Mouse (Mus musculus): ENCODE data around the gene Kdm1a. TPM values are rescaled to one million over a fixed set of nuclear protein-coding genes. Genes with fewer than 3 reads are reported as not detected.

Gene Kdm1a
- polyA plus RNA-seq (2016; fragmentation: Nextera tagmentation; extraction: Ambion mirVana), result 46.4 and 48.3 TPM in 2 replicates

DNA sequence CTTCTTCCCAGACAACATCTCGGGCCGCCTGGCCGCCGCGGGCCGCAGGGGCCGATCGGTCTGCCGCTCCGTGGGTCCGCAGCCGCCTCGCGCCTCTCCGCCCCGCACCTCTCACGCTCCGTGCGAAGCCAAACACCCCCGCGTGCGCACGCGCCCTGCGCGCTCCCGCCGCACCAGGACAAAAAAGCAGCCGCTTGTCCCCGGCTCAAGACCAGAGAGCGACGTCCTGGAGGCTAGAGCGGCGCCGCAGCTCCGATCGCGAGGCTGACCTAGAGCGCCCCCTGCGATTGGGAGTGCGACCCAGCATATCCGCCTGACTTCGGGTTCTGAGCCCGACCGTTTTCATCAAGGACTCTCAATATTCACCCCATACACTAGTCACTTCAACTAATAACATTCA, at the start of gene Kdm1a:
TSS of gene Kdm1a (minus strand) at position 156 of the 400 bp plus-strand sequence.
- H3K27ac ChIP-seq (ENCODE audit: poor library complexity, severe bottlenecking), result peak within 1 kb of the TSS; percentile 83
- H3K4me2 ChIP-seq, result peak within 1 kb of the TSS; percentile 71
- no peaks in the 10 kb centered on the region for H3K36me3 ChIP-seq
- WGBS, result under 1% methylated on average over 45 of the region's 45 CpGs
- H3K9me3 ChIP-seq (replicated peaks), result no peaks in the 10 kb centered on the region
- H3K4me1 ChIP-seq (replicated peaks), result peaks cover 19% of the 10 kb centered on the region
- no peaks in the 10 kb centered on the region for H3K27me3 ChIP-seq (replicated peaks)
- peak; percentile 87 for ATAC-seq (ENCODE audit: insufficient number of reproducible peaks, low FRiP score)
- peak within 1 kb of the TSS; percentile 97 for H3K4me3 ChIP-seq
- peak within 1 kb of the TSS; percentile 100 for H3K9ac ChIP-seq

DNA sequence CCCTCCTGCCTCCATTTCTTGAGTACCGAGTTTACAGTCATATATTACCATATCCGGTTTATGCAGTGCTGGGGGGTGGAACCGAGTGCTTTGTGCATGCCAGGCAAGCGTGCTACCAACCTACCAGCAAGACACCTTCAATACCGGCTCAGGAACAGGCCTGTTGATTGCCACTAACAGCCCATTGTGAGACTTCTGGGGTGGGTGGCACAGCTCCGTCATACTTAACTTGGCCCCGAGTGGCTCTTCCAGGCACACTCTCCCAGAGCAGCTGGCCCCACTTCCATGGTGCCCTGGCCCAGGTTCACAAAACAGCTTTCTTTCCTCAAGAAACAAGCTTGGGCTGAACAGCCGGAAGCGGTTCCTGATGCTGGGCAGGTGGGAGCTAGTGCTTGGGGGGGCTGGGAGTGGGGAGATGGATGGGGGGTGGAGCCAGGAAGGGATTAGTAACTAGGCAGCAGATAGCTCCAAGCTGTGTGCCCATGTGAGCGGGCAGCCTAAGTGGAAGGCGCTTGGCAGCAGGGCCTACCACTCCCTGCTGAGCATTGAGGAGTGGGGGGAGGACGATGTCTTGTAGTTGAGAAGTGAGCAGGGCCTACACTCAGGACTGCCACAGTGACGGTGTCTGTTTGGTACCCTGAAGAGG, 49.5 kb upstream of the Kdm1a start:
- peaks cover 28% of the 10 kb centered on the region for H3K4me1 ChIP-seq (replicated peaks)
- peaks cover 2% of the 10 kb centered on the region; the same call in 1 of the 2 replicates for H3K9me3 ChIP-seq (replicated peaks)
- H3K36me3 ChIP-seq, result no peaks in the 10 kb centered on the region
- no peak overlapping the region for H3K4me2 ChIP-seq
- peak; percentile 10; the same call in 1 of the 2 replicates for ATAC-seq (ENCODE audit: insufficient number of reproducible peaks, low FRiP score)
- no peak overlapping the region for H3K4me3 ChIP-seq
- 0 out of 2 replicates have a peak overlapping the region, but pooled peaks have one; percentile 50 for H3K27ac ChIP-seq (ENCODE audit: poor library complexity, severe bottlenecking)
- no peak overlapping the region for H3K9ac ChIP-seq
- 75% methylated on average over 13 of the region's 13 CpGs for WGBS
- peaks cover 22% of the 10 kb centered on the region for H3K27me3 ChIP-seq (replicated peaks)

DNA sequence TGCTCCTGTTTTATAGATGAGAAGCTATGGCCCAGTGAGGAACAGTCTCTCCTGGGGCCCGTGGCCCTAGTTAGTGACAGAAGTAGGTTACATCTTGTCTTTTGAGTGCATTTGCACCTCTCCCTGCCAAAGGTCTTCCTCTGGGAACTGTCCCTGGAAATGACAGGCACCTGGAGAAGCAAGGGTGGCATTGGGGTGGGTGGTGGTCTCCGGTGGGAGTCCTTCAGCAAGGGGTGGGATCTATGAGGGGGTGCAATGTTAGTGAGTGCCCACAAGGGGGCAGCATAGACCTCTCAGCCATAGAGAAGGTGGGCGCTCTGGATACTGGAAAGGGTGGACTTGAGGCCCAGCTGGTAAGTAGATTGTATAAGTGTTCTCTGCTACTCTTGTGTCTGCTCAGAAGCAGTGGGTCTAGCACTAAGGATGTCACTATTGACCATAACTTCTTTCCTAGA, 48.9 kb upstream of the Kdm1a start:
- Histone ChIP-seq H3K9me3 (replicated peaks) (peaks cover 5% of the 10 kb centered on the region; the same call in 1 of the 2 replicates), H3K9ac (no peak overlapping the region), H3K4me3 (no peak overlapping the region), H3K4me2 (no peak overlapping the region), H3K36me3 (no peaks in the 10 kb centered on the region), H3K4me1 (replicated peaks) (peaks cover 28% of the 10 kb centered on the region), H3K27me3 (replicated peaks) (peaks cover 22% of the 10 kb centered on the region), H3K27ac (ENCODE audit: poor library complexity, severe bottlenecking) (no peak overlapping the region)
- ATAC-seq (ENCODE audit: insufficient number of reproducible peaks, low FRiP score), result no peak
- WGBS, result 60% methylated on average over 3 of the region's 3 CpGs

GRCm38 (mm10) chr4:136650261-136650660, 47.7 kb upstream of the Kdm1a start:
- Histone ChIP-seq H3K9me3 (replicated peaks) (peaks cover 5% of the 10 kb centered on the region; the same call in 1 of the 2 replicates), H3K9ac (no peak overlapping the region), H3K27ac (ENCODE audit: poor library complexity, severe bottlenecking) (no peak overlapping the region), H3K27me3 (replicated peaks) (peaks cover 16% of the 10 kb centered on the region), H3K4me3 (no peak overlapping the region), H3K4me2 (no peak overlapping the region), H3K4me1 (replicated peaks) (peaks cover 28% of the 10 kb centered on the region), H3K36me3 (no peaks in the 10 kb centered on the region)
- WGBS, result 83% methylated on average over 8 of the region's 8 CpGs
- ATAC-seq (ENCODE audit: insufficient number of reproducible peaks, low FRiP score), result no peak

- ATAC-seq (ENCODE audit: insufficient number of reproducible peaks, low FRiP score), result no peak
- 0 out of 2 replicates have a peak overlapping the region, but pooled peaks have one; percentile 5 for H3K4me3 ChIP-seq
- H3K36me3 ChIP-seq, result no peaks in the 10 kb centered on the region
- H3K9me3 ChIP-seq (replicated peaks), result peaks cover 5% of the 10 kb centered on the region; the same call in 1 of the 2 replicates
- peaks cover 16% of the 10 kb centered on the region for H3K27me3 ChIP-seq (replicated peaks)
- no peak overlapping the region for H3K27ac ChIP-seq (ENCODE audit: poor library complexity, severe bottlenecking)
- 0 out of 2 replicates have a peak overlapping the region, but pooled peaks have one; percentile 23 for H3K9ac ChIP-seq
- H3K4me2 ChIP-seq, result peak overlapping the region; percentile 56
- 26% methylated on average over 13 of the region's 13 CpGs for WGBS
- H3K4me1 ChIP-seq (replicated peaks), result peaks cover 28% of the 10 kb centered on the region
These were observed 47.1 kb upstream of the Kdm1a start for GRCm38 (mm10) chr4:136649480-136650196.

- Histone ChIP-seq H3K4me1 (replicated peaks) (peaks cover 28% of the 10 kb centered on the region), H3K4me2 (peak overlapping the region; percentile 56), H3K9ac (0 out of 2 replicates have a peak overlapping the region, but pooled peaks have one; percentile 23), H3K27me3 (replicated peaks) (peaks cover 16% of the 10 kb centered on the region), H3K36me3 (no peaks in the 10 kb centered on the region), H3K27ac (ENCODE audit: poor library complexity, severe bottlenecking) (no peak overlapping the region), H3K9me3 (replicated peaks) (peaks cover 5% of the 10 kb centered on the region; the same call in 1 of the 2 replicates), H3K4me3 (0 out of 2 replicates have a peak overlapping the region, but pooled peaks have one; percentile 5)
- no peak for ATAC-seq (ENCODE audit: insufficient number of reproducible peaks, low FRiP score)
- 10% methylated on average over 11 of the region's 11 CpGs for WGBS
These were observed 46.5 kb upstream of the Kdm1a start for GRCm38 (mm10) chr4:136648922-136649479.

DNA sequence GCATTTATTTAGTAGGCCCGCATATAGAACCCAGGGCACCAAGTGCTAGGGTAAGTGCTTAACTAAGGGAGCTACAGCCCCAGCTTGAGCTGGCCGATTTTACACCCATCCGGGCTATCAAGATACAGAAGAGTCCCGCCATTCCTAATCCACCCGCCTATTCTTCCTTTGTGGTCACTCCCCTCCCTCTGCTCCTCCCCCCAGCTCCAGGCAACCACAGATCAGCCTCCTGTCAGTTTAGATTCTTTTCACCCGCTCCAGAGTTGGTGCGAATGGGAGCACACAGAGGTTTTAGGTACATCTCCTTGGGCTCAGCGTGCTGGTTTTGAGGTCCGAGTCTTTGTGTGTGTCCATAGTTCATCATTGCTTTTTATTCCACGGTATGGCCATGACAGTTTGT, 36.4 kb upstream of the Kdm1a start:
- peaks cover 52% of the 10 kb centered on the region for H3K27me3 ChIP-seq (replicated peaks)
- ATAC-seq (ENCODE audit: insufficient number of reproducible peaks, low FRiP score), result no peak
- WGBS, result 9% methylated on average over 10 of the region's 10 CpGs

GRCm38 (mm10) chr4:136638230-136638750, 35.8 kb upstream of the Kdm1a start:
- Histone ChIP-seq H3K9ac (no peak overlapping the region; the same call in 1 of the 2 replicates), H3K36me3 (no peaks in the 10 kb centered on the region), H3K27me3 (replicated peaks) (peaks cover 52% of the 10 kb centered on the region), H3K27ac (ENCODE audit: poor library complexity, severe bottlenecking) (no peak overlapping the region), H3K4me3 (peak overlapping the region; percentile 54; the same call in 1 of the 2 replicates), H3K4me1 (replicated peaks) (peaks cover 20% of the 10 kb centered on the region), H3K9me3 (replicated peaks) (no peaks in the 10 kb centered on the region), H3K4me2 (peak overlapping the region; percentile 86; the same call in 1 of the 2 replicates)
- 28% methylated on average over 7 of the region's 7 CpGs for WGBS
- ATAC-seq (ENCODE audit: insufficient number of reproducible peaks, low FRiP score), result no peak; the same call in 1 of the 2 replicates

More for the DNA sequence above, 36.4 kb upstream of the Kdm1a start:
- Histone ChIP-seq H3K4me3 (no peak overlapping the region), H3K9me3 (replicated peaks) (no peaks in the 10 kb centered on the region), H3K4me1 (replicated peaks) (peaks cover 20% of the 10 kb centered on the region), H3K4me2 (peak overlapping the region; percentile 44), H3K9ac (no peak overlapping the region), H3K27ac (ENCODE audit: poor library complexity, severe bottlenecking) (no peak overlapping the region), H3K36me3 (no peaks in the 10 kb centered on the region)

DNA sequence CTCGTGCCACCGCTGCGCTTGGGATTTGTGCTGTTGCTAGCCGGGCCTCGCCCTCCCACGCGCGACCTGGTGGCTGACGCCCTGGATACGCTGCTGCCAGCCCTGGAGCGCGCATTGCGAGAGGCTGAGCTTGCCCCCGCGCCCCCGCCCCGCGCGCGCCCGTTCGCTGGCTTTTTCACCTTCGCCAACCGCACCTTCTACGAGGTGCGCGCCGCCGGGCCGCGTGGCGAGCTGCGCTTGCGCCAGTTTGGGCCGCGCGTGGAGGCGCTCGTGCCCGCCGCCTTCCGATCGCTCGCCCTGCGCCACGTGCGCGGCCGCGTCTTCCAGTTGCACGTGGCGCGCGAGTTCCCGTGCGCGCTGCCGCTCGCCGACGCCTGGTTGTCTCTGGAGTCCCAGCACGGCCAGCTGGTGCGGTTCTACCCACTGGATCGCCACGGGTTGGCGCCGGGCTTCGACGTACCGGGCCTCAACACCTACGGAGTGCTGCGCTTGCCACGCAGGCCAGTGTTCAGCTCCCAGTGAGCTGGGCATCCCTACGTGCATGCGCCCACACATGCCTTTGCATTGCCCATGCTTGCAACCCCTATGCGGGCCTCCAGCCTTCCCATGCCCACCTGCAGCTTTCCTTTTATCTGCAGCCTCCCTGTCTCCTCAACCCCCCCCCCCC, 35.2 kb upstream of the Kdm1a start:
- no peak overlapping the region for H3K27ac ChIP-seq (ENCODE audit: poor library complexity, severe bottlenecking)
- H3K27me3 ChIP-seq (replicated peaks), result peaks cover 52% of the 10 kb centered on the region
- peak; percentile 43; the same call in 1 of the 2 replicates for ATAC-seq (ENCODE audit: insufficient number of reproducible peaks, low FRiP score)
- peak overlapping the region; percentile 54 for H3K4me3 ChIP-seq
- peaks cover 20% of the 10 kb centered on the region for H3K4me1 ChIP-seq (replicated peaks)
- WGBS, result 4% methylated on average over 75 of the region's 76 CpGs
- no peaks in the 10 kb centered on the region for H3K9me3 ChIP-seq (replicated peaks)
- peak overlapping the region; percentile 86 for H3K4me2 ChIP-seq
- H3K9ac ChIP-seq, result peak overlapping the region; percentile 68
- H3K36me3 ChIP-seq, result no peaks in the 10 kb centered on the region

DNA sequence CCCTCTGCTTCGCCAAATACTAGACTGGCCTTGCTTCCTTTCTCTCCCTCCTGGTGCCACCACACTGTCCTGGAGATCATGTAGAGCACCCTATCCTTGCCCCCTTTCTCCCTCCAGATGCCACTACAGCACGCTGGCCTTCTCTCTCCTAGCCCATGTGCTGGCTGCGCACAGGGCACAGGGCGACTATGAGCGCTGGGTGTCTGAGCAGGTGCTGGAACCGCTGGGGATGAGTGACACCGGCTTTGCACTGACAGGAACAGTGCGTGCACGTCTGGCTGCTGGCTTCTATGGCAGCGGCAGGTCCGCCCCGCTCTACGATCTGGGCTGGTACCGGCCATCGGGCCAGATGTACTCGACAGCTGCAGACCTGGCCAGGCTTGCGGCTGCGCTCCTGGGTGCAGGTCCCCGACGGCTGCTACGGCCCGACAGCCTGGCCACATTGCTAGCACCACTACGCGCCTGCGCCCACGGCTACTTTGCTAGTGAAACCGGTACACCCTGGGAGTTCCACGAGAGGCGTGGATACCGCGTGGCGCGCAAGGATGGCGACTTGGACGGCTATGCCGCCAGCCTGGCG, 34.5 kb upstream of the Kdm1a start:
- peaks cover 52% of the 10 kb centered on the region for H3K27me3 ChIP-seq (replicated peaks)
- WGBS, result 16% methylated on average over 37 of the region's 37 CpGs
- 0 out of 2 replicates have a peak, but pooled peaks have one; percentile 9 for ATAC-seq (ENCODE audit: insufficient number of reproducible peaks, low FRiP score)

More for the DNA sequence above, 34.5 kb upstream of the Kdm1a start:
- Histone ChIP-seq H3K36me3 (no peaks in the 10 kb centered on the region), H3K4me2 (peak overlapping the region; percentile 86), H3K4me1 (replicated peaks) (peaks cover 20% of the 10 kb centered on the region), H3K27ac (ENCODE audit: poor library complexity, severe bottlenecking) (no peak overlapping the region), H3K4me3 (peak overlapping the region; percentile 54), H3K9me3 (replicated peaks) (no peaks in the 10 kb centered on the region), H3K9ac (peak overlapping the region; percentile 68)
